Mouse (Mus musculus): ENCODE results near the gene Bak1.

Gene Bak1

DNA sequence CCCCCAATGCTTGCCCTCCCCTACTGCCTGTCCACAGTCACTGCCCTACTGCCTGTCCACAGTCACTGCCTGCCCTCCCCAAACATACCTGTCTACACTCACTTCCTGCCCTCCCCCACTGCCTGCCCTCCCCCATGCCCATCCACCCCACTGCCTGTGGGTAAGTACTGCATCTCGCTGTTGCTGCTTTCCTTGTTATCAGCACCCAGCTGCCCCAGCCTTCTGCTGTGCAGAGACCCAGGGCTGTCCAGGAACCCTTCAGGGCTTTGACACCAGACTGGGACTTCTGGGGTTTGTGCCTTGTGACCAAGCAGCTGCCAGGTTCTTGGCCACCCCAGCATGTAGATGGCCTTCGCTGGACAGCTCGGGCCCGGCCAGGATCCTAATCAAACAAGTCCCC, 5.5 kb downstream of the Bak1 start:
- no peak for DNase-seq (ENCODE audit: low read depth, low spot score)

DNA sequence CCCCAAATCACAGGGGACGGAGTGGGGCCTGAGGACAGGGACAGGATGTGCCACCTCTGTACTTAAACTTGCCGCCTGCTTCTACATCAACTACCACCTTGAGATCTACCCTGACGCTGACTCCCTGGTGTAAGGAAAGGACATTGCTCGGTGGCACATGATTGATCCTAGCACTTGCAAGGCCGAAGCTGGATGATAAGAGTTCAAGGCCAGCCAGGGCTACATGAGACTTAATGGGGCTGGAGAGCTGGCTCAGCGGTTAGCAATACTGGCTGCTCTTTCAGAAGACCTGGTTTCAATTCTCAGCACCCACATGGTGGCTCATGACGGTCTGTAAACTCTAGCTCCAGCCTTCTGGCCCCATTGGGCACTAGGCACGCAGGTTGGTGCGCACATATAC, 7.1 kb downstream of the Bak1 start:
- no peak for DNase-seq (ENCODE audit: low read depth, low spot score)

DNA sequence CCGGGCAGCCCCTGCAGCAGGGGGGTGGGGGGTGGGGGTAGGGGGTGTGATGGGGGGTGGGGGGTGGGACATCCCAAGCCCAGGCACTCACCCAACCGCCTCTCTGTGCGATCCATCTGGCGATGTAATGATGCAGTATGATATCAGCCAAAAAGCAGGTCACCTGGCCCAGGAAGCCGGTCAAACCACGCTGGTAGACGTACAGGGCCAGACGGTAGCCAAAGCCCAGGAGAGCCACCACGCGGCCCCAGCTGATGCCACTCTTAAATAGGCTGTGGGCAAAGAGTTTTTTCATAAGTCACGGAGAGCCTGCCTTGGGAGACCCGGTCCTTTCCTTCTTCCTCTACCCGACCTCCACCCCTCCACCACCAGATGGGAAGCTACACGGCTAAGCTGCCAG, 7.7 kb downstream of the Bak1 start:
- no peak for DNase-seq (ENCODE audit: low read depth, low spot score)

DNA sequence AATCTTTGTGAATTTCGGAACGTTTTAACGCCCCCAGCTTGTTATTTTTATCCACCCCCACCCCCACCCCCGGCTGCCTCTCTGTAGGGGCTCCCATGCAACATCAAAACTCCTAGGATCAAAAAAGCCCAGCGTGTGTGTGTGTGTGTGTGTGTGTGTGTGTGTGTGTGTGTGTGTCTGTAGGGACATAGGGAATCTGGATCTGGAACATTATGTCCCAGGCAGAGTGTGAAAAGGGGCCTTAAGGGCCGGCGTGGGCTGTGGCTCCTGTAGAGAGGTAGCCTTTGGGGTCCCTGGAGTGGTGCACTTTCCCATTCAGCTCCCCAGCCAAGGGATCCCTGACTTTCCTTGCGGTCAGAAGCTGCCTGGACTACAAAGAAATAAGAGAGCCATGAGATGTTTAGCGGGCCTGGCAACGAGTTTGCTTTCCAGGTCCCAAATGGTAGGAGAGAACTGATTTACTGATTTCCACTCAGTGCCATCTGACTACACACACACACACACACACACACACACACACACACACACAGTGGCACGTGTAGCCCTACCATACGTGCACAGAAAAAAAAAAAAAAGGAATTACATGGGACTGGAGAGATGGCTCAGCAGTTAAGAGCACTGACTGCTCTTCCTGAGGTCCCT, 10.1 kb downstream of the Bak1 start:
- no peak for DNase-seq (ENCODE audit: low read depth, low spot score)

DNA sequence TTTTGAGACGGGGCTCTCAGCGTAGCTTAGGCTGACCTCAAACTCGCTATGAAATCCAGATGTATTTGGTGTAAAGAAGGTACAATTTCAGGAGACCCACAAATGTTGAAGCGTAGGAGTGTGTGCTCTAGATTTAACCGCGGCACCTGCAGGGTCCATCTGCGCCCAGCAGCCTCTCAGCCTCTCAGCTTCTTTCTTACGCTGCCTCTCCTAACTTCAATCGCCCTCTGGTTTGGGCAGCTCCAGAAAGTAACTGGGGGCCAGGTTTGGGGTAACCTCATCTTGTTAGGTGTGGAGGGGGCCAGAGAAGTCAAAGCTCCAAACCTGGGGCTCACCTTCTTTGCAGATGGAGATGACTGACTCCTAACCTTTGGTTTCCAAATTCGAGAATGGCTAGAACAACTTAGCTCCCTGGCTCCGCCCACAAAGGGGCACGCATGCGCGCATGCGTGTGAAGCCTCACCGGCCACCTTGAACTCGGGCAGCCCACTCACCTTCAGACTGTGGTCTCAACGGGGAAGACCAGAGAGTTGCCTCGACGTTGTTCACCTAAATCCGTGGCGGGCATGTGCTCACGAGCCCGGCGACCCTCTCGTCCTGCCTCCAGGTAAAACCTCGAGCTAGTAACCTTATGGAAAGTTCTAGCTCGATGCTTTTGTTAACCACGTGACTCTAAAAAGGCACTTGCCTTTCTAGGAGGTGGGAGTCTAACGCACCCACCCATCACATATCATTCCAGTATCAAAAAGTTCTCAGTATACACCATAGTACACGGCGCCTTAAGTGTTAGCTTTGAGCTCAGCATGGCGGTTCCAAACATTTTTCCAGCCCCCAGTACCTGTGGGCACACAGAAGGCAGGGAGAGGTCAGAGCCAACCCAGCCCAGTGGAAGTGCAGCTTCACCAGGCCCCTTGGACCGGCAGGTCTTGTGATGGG, 11.0 kb downstream of the Bak1 start:
- DNase-seq (ENCODE audit: low read depth, low spot score), result peak; percentile 93

DNA sequence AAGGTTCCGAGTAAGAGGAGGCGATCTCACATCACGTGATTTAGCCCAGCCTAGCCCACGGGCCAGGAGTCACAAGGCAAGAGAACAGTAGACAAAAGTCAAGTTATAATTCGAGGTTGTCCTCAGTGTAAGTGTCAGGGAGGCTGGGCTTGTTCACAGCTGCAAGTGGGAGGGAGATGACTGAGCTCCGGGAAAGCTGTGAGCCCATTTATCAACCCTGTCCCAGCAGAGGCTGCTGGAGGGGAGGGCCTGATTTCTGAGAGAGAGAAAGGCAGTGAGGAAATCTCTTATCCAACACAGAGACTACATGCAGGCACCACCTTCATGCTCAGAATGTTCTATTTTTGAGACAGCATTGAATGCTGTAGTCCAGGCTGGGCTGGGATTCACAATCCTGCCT, 15.9 kb downstream of the Bak1 start:
- peak; percentile 26 for DNase-seq (ENCODE audit: low read depth, low spot score)

DNA sequence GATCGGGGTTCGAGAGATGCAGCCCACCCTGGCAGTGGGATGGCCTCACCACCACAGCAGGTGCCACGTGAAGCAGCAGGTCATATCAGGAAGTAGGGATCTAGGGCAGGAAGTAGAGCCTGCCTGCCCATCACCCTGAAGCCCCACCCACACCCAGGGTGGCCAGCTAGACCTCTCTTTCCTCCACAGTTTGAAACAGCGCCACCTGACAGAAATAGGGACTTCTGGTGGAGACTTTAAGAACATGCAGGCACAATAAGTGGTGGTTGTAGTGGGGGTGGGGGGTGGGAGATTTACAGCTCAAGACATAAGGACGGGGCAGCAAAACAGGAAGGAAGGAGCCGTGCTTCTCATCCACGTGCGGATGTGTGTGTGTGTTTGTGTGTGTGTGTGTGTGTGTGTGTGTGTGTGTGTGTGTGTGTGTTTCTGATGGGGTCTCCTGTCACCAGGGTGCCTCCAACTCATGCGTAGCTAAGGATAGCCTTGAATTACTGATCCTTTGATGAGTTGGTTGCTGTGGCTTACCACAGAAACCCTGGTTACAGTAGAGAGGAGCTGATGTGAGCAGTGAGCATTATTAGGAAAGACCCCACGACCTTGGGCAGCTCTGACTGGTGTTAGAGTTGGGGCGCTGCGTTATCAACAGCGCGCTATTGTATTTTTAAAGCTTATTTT, 16.7 kb downstream of the Bak1 start:
- DNase-seq (ENCODE audit: low read depth, low spot score), result peak; percentile 83

DNA sequence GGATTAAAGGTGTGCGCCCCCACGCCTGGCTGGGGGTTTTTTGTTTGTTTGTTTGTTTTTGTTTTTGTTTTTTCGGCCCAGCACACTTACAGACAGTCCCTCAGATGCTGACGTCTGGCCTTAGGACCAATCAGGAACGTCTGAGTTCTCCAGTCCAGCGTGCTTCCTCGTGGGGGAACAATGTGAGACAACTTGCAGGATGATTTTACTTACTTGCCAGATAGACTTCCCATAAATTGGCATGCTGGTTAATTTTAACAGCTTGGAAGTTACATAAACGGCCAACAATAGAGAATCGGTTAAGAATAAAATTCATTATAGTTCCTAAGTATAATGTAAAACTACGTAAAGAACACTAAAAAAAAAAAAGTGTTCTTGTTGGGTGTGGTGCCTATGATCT, 17.6 kb downstream of the Bak1 start:
- DNase-seq (ENCODE audit: low read depth, low spot score), result no peak

DNA sequence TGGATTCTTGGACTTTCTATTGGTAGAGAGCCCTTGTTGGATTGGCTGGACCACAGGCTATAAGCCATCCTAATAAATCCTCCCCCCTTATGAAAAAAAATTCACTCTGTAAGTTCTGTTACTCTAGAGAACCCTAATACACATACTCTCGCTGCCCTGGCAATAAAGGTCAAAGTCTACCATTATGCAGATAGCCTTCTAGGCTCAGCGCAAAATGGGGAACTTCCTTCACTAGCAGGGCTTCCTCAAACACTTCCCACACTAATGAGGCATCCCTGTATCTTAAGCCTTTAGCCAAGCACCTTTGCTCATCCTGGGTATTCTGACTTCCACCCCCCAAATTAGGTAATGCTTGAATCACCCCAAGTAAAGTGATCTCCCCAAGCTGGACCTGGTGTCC, 20.5 kb downstream of the Bak1 start:
- DNase-seq (ENCODE audit: low read depth, low spot score), result no peak

DNA sequence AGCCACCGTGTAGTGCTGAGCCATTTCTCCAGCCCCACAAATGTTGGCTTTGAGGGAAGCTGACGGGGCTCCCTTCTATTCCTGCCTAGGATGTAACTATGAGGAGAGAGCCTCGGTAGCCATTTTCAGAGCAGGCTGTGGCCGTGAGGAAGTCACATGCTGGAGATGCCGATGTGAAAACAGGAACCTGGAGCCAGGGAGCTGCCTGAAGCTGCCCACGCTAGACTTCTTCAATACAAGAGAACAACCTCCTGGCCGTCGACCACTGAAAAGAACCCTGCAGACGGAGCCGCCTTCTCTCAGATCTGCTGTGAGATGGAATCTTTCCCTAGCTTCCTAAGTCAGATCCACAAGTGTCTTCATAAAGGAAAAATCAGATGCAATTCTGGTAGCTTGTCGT, 23.2 kb downstream of the Bak1 start:
- DNase-seq (ENCODE audit: low read depth, low spot score), result no peak

DNA sequence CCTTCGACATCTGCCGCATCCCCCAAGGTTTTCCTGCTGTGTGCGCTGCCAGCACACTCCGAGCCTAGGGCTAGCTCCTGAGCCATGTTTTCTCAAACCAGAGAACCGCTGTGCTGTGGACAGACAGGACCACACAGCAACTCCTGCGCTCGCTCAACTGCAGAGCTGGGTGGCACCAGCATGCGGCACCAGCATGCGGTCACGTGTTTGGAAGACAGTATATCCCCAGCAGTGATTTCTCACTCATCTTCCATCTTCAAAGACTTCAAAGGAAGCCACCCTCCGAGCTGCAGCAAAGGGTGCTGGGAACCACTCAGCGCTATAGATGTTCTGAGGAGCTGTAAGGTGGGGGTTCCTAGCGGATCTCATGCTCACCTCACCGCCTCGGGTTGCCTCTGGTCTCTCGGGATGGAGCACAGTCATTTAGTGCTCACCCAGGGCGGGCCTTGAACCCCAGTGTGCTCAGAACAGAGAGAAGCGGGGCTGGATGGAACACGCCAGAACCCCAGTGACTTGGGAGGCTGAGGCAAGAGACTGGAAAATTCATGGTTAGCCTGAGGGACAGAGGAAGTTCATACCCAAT, 23.8 kb downstream of the Bak1 start:
- DNase-seq (ENCODE audit: low read depth, low spot score), result no peak

DNA sequence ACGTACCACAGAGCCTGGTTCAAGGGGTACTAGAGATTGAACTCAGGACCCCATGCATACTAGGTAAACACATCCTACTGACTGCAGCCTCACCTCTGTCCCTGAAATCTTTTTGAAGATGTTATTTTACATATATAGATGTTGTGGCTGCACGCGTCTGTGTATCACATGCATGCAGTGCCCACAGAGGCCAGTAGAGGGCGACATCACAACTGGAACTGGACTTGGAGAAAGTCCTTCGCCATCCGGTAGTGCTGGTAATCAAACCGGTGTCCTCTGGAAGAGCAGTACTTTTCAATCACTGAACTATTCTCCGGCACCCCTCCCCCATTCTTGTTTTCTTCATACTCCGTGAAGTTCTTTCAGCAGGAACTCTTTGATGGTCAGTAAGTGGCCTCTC, 24.4 kb downstream of the Bak1 start:
- DNase-seq (ENCODE audit: low read depth, low spot score), result peak; percentile 45

DNA sequence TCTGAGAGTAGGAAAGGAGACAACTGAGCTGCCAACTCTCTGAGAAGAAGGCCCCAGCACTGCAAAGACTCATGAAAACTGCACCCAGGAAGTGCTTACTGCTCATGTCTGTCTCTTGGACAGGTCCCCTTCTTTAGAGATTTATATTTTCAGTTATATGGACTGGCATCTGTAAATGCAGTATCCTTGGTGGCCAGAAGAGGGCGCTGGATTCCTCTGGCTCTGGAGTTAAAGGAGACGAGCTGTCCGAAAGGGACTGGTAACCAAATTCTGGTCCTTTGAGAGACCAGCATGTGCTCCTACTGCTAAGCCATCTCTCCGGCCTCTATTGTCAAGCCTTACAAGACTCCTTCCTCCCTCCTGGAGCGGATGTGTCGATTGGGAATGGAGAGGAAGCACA, 26.9 kb downstream of the Bak1 start:
- DNase-seq (ENCODE audit: low read depth, low spot score), result peak; percentile 52

DNA sequence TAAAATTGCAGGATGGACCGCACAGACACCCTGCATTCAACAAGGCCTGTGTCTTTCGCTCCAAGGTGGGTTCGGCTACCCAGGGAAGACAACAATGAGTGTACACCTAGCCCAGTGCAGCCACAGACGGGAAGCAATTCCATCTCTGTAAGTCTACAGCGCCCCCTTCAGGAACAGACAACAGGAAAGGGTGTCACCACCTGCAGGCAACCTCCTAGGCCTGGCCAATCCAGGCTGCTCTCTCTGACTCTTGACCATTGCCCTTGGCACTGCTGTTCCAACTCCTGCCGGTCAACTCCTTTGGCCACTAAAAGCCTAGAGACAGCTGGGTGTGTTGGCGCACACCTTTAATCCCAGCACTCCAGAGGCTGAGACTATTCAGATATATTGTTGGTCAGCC, 27.7 kb downstream of the Bak1 start:
- peak; percentile 57 for DNase-seq (ENCODE audit: low read depth, low spot score)

DNA sequence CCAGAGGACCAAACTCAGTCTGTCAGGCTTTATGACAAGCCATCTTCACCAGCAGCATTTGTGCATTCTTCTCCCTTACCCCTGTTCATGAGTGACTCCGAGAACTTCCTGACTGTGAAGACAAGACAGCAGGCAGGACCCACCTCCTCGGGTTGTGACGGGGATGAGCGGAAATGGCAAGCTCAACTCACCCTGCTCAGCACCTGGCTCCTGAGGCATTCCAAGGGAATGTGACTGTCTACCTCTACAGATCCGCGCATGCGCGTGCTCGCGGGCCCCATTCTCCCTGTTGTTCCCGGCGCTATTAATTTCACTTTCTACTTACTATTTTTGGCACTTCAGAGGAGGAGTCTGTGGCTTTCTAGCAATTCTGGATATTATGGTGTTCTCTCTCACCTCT, 28.8 kb downstream of the Bak1 start:
- peak; percentile 63 for DNase-seq (ENCODE audit: low read depth, low spot score)

DNA sequence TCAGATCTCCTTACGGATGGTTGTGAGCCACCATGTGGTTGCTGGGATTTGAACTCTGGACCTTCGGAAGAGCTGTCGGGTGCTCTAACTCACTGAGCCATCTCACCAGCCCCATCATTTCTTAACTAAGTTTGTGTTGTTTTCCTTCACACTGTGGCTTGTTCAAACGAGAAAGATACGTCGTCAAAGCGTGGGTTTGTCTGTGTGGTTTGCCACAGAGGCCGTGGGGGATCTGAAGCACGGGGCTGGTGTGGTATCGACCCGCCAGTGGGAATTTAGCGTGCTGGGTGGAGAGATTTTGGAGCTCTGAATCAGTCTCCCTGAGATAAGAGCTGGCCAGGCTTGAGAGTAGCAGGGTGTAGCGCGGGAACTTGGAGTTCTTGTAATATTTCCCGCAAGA, 30.5 kb downstream of the Bak1 start:
- DNase-seq (ENCODE audit: low read depth, low spot score), result peak; percentile 50

DNA sequence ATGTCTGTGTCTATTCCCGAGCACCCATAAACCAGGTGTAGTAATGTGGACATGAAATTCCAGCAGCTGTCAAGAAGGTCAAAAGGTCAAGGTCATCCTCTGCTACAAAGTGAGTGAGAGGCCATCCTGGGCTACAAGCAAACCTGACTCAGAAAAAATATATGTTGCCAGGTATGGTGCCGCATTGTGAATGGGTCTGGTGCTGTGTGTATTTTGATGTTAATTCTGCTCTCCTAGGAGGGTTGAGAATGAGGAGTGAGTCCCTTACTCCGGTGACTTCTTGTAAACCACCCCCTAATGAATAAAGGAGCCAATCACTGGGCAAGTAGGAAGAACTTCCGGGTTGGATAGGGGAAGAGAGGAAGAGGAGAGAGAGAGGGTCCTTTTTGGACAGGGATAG, 31.1 kb downstream of the Bak1 start:
- DNase-seq (ENCODE audit: low read depth, low spot score), result no peak

DNA sequence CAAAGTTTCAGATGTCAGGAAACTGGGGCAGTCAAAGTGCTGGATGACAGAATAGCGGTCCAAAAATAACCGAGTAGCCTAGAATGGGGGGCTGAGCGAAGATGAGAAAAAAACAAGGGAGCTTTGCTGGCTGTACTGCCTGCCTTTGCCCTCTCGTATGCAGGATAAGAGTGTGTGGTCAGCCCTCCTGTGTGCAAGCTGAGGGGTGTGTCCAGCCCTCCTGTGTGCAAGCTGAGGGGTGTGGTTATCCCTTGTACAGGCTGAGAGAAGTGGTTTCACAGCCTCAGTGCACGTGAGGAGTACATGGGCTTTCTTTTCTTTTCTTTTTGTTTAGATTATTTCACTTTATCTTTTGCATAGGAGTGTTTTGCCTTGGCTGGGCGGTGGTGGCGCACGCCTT, 33.2 kb downstream of the Bak1 start:
- DNase-seq (ENCODE audit: low read depth, low spot score), result no peak

DNA sequence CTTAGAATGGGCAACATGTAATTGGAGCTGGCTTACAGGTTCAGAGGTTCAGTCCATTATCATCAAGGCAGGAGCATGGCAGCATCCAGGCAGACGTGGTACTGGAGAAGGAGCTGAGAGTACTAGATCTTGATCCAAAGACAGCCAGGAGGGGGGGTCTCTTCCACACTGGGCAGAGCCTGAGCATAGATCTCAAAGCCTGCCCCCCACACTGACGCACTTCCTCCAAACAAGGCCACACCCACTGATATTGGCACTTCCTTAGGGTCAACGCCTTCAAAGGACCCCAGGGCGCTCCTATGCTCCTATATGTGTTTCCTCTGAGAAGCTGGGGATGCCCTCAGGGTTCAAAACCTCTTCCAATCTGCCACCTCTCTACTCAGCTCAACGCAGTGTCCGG, 33.8 kb downstream of the Bak1 start:
- no peak for DNase-seq (ENCODE audit: low read depth, low spot score)

DNA sequence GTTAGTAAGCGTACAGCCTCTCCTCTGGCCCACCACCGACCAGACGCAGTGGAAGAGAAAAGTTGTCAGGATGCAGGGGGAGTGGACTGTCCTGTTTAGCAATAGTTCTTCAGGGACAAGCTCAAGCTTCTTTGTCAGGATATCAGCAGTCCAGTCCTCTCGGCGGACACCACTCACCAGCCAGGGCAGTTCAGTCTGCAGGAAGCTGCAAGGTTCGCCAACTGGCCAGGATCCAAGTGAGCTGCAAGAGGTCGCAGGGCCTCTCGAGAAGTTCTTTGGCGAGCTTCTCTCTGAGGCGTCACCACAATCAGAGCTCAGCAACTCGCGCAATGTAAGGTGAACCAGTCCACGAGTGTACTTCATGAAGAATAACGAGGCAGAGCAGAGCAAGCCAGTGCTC, 34.4 kb downstream of the Bak1 start:
- no peak for DNase-seq (ENCODE audit: low read depth, low spot score)

DNA sequence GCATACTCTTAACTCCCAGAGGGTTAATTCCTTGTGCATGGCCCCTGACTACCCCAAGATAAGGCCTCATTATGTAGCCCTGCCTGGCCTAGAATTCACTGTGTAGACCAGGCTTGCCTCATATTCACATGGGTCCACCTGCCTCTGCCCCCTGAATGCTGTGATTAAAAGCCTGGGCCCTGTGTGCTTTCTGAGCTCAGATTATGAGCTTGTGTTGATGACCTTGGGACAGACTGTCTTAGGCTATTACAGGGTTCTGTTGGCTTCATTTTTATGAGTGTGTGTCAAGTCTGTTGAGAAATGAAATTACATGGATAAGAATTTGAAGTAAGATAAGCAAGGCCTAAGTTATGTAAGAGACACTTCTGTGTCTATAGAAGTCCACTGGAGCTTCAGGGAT, 38.3 kb downstream of the Bak1 start:
- DNase-seq (ENCODE audit: low read depth, low spot score), result no peak

DNA sequence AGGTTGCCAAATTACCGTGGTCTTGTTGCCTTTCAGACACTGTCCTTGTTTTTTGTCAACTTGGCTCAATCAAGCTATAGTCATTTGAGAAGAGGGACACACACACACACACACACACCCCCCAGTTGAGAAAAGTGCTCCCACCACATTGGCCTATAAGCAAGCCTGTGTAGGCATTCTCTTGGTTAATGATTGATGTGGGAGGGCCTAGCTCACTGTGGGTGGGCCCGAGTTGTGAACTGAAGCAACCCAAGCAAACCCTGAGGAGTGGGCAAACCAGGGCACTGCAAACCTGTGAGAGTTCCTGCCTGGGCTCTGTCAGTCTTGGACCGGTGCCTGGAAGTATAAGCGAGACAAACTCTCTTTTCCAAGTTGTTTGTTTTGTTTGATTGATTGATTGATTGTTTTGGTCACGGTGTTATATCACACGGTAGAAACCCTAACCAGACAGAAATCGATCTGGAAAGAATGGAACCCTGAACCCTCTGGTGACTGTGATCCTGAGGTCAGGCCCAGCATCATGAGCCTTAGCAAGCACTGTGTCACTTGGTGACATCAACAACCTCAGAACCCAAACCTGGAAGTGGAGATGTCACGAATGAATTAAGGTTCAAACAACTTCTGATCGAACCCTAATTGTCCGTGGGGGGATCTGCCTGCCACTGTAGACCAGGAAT, 43.2 kb downstream of the Bak1 start:
- no peak for DNase-seq (ENCODE audit: low read depth, low spot score)
